Mouse (Mus musculus): ENCODE data around the gene Arsj. TPM values are rescaled to one million over a fixed set of nuclear protein-coding genes. Genes with fewer than 3 reads are reported as not detected.

Gene Arsj
- polyA plus RNA-seq, 1 experiment = 0.86 TPM

DNA sequence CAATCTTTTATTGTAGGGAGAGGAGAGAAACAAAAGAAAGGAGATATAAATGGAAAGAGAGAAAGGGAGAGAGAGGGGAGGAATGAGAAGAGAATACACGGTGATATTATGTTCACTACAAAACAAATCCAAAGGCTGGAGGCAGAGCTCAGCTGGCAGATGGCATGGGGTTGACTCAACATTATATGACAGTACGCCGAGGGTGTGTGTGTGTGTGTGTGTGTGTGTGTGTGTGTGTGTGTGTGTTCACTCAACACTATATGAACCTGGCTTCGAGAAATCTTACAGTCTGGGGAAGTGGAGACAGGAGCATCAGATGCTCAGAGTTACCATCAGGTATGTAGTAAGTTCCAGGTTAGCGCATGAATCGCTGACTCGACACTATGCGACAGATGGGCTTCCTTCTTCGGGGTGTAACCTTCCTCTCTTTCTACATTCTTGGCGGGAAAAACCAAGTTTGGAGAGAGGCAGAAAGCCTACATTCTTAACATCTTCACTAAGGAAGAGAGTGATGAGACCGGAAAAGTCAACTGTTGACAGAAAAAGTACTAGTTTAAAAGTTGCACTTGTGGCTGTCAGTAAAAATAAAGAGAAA, 456 bp upstream of the Arsj start:
- Histone ChIP-seq H3K27ac (ENCODE audit: insufficient read depth, low read length) (no peak overlapping the region), H3K4me1 (ENCODE audit: control insufficient read depth, insufficient read depth, low read length) (0 out of 2 replicates have a peak, but pooled peaks cover 2% of the 10 kb centered on the region), H3K4me3 (ENCODE audit: insufficient read depth, low read length) (no peak overlapping the region)
- TF ChIP-seq POLR2A (IDR thresholded peaks at IDR 0.05; ENCODE audit: extremely low read depth, insufficient read depth, low read length) = no peak
- TF ChIP-seq CTCF (IDR thresholded peaks at IDR 0.05; ENCODE audit: extremely low read depth, insufficient read depth, low read length) = no peak

DNA sequence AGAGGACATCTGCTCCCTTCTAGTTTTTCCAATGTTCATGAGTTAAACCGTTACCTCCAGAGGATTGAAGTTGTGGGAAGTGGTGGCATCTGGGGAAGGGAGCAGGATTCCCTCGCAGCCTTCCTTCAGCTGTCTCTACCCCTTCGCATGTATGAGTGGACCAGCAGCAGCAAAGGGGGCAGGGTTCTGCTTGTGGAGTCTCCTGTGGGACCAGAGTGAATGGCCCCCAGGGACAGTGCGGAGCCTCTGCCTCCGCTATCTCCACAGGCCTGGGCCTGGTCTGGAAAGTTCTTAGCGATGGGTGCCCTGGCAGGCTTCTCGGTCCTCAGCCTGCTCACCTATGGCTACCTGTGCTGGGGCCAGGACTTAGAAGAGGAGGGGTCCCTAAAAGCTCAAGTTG, 1.1 kb downstream of the Arsj start:
- peak overlapping the region; percentile 26; the same call in 1 of the 2 replicates for H3K4me3 ChIP-seq (ENCODE audit: insufficient read depth, low read length)
- H3K4me1 ChIP-seq (ENCODE audit: control insufficient read depth, insufficient read depth, low read length) = 0 out of 2 replicates have a peak, but pooled peaks cover 2% of the 10 kb centered on the region
- H3K27ac ChIP-seq (ENCODE audit: insufficient read depth, low read length) = no peak overlapping the region
- TF ChIP-seq CTCF (IDR thresholded peaks at IDR 0.05; ENCODE audit: extremely low read depth, insufficient read depth, low read length) (no peak), POLR2A (IDR thresholded peaks at IDR 0.05; ENCODE audit: extremely low read depth, insufficient read depth, low read length) (no peak)

DNA sequence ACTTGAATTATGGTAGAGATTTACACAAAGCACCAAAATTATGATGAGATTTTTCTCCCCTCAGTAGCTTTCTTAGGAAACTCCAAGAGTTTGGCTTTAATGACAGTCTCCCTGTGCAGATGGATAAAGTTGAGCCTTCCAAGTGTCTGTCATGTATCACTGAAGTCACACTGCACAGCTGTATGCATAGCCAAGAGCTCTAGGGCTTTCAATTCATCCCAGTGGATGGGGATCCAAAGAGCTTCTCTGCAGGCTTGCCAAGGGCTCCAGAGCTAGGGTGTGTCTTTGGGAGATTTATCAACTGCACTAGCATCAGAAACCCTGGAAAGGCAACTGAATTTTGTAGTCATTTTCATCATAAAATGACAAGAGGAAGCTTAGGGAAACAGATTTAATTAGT, 7.1 kb downstream of the Arsj start:
- Histone ChIP-seq H3K27ac (ENCODE audit: insufficient read depth, low read length) (no peak overlapping the region), H3K4me1 (ENCODE audit: control insufficient read depth, insufficient read depth, low read length) (no peaks in the 10 kb centered on the region), H3K4me3 (ENCODE audit: insufficient read depth, low read length) (no peak overlapping the region)
- TF ChIP-seq CTCF (IDR thresholded peaks at IDR 0.05; ENCODE audit: extremely low read depth, insufficient read depth, low read length) (no peak), POLR2A (IDR thresholded peaks at IDR 0.05; ENCODE audit: extremely low read depth, insufficient read depth, low read length) (no peak)

DNA sequence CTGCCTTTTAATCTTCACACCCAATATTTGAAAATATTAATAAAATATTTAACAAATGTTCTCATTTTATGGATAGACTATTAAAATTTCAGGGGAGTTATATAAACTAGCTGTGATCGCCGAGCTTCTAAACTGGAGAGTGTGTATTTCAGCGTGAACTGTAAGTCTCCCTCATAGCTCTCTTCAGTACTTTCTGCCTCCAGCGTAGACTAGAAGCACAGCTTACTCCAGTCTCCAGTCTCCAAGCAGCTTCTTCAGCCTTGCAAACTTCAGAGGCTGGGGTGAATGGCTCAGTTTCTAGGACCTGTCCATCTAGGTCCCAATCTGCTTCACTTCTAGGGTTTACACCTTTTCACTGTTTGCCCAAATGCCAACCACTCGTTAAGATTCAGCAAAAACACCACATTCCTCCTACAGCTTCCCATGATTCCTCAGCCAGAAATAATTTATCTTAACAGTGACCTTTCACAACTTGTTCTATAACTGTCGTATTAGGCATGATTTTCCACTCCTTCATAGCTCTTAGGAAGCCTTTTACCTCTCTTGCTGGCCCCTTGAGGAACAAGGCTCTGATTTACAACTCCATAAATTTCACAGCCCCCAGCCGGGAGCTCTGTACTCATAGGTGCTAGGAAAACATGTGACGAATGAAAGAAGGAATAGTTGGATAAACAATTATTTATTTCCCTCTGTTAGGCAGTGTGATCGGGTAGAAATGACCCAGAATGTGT, 9.5 kb downstream of the Arsj start:
- TF ChIP-seq POLR2A (IDR thresholded peaks at IDR 0.05; ENCODE audit: extremely low read depth, insufficient read depth, low read length) (no peak), CTCF (IDR thresholded peaks at IDR 0.05; ENCODE audit: extremely low read depth, insufficient read depth, low read length) (no peak)

DNA sequence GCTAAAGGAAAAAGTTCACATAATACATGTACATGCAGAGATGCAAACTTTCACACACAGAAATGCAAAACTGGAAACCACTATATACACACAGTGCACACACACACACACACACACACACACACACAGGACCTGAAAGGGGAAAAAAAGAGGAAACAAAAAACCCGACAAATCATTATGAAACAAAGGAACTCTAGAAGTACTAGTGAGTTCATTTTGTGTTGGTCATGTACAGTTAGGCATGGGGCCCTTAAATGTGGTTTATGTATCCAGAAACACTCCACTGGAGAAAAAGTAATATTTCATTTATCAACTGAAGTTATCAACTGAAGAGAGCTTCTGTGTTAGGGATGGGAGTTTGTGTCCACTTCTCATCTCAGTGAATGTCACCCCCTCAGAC, 10.2 kb downstream of the Arsj start:
- Histone ChIP-seq H3K4me1 (ENCODE audit: control insufficient read depth, insufficient read depth, low read length) (no peaks in the 10 kb centered on the region), H3K4me3 (ENCODE audit: insufficient read depth, low read length) (no peak overlapping the region), H3K27ac (ENCODE audit: insufficient read depth, low read length) (no peak overlapping the region)
- TF ChIP-seq POLR2A (IDR thresholded peaks at IDR 0.05; ENCODE audit: extremely low read depth, insufficient read depth, low read length) = no peak
- no peak for TF ChIP-seq CTCF (IDR thresholded peaks at IDR 0.05; ENCODE audit: extremely low read depth, insufficient read depth, low read length)

More for the DNA sequence above, 9.5 kb downstream of the Arsj start:
- H3K4me3 ChIP-seq (ENCODE audit: insufficient read depth, low read length) = no peak overlapping the region
- no peak overlapping the region for H3K27ac ChIP-seq (ENCODE audit: insufficient read depth, low read length)
- H3K4me1 ChIP-seq (ENCODE audit: control insufficient read depth, insufficient read depth, low read length) = no peaks in the 10 kb centered on the region

DNA sequence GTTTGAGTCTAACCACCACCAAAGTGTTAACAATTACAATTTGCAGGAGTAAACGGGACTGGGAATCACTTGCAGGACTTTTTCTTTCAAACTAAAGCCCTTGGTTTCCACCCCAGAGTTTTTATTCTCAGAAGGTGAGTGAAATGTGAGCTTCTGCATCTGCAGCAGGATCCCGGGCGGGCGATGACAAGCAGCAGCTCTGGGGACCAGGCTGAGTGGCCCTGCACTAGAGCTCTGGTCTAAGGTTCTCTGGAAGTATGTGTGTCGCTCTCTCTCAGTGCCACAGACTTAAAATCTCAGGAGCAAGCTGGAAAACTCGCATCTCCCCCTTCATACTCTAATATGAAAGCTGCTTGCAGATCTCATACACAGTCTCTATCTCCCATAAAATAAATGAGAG, 15.8 kb downstream of the Arsj start:
- TF ChIP-seq CTCF (IDR thresholded peaks at IDR 0.05; ENCODE audit: extremely low read depth, insufficient read depth, low read length) (no peak), POLR2A (IDR thresholded peaks at IDR 0.05; ENCODE audit: extremely low read depth, insufficient read depth, low read length) (no peak)
- no peak overlapping the region for H3K4me3 ChIP-seq (ENCODE audit: insufficient read depth, low read length)
- H3K27ac ChIP-seq (ENCODE audit: insufficient read depth, low read length) = no peak overlapping the region
- no peaks in the 10 kb centered on the region for H3K4me1 ChIP-seq (ENCODE audit: control insufficient read depth, insufficient read depth, low read length)

DNA sequence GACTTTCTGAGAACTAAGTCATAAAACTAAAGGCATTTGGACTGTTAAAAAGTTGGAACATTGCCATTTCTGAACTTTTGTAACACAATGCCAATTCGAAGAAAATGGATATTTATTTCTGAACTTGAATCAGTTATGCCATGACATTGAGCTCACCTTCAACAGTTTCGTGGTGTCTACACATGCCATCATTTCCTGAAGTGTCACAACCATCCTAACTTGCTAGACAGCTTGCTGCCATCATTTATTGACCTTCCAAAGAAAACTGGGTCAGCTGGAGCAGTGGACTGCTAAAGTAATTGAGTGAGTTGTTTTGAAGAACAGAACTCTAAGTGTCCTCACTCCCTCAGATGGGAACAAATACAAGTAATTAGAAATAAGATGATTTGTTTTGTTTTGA, 16.2 kb downstream of the Arsj start:
- no peak for TF ChIP-seq POLR2A (IDR thresholded peaks at IDR 0.05; ENCODE audit: extremely low read depth, insufficient read depth, low read length)
- TF ChIP-seq CTCF (IDR thresholded peaks at IDR 0.05; ENCODE audit: extremely low read depth, insufficient read depth, low read length) = no peak
- H3K4me3 ChIP-seq (ENCODE audit: insufficient read depth, low read length) = no peak overlapping the region
- H3K27ac ChIP-seq (ENCODE audit: insufficient read depth, low read length) = no peak overlapping the region
- no peaks in the 10 kb centered on the region for H3K4me1 ChIP-seq (ENCODE audit: control insufficient read depth, insufficient read depth, low read length)

DNA sequence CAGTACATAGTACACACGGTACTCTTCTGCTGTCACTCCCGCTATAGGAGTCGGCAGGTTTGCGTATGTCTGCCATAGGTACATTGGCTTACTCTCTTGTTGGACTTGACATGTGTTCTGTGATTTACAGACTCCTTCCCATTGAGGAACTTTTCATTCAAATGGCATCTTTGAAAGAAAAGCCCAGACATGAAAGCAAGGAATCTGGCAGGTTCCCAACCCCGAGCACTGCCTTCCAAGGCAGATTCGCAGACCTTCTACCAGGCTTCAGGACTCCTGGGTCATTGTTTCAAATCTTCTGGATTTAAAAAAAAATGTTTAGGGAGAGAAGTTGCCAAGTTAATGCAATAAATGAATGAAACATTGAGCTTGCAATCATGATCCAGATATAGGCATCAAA, 19.8 kb downstream of the Arsj start:
- Histone ChIP-seq H3K4me3 (ENCODE audit: insufficient read depth, low read length) (no peak overlapping the region), H3K4me1 (ENCODE audit: control insufficient read depth, insufficient read depth, low read length) (no peaks in the 10 kb centered on the region; the same call in 1 of the 2 replicates), H3K27ac (ENCODE audit: insufficient read depth, low read length) (no peak overlapping the region)
- no peak for TF ChIP-seq POLR2A (IDR thresholded peaks at IDR 0.05; ENCODE audit: extremely low read depth, insufficient read depth, low read length)
- no peak for TF ChIP-seq CTCF (IDR thresholded peaks at IDR 0.05; ENCODE audit: extremely low read depth, insufficient read depth, low read length)

DNA sequence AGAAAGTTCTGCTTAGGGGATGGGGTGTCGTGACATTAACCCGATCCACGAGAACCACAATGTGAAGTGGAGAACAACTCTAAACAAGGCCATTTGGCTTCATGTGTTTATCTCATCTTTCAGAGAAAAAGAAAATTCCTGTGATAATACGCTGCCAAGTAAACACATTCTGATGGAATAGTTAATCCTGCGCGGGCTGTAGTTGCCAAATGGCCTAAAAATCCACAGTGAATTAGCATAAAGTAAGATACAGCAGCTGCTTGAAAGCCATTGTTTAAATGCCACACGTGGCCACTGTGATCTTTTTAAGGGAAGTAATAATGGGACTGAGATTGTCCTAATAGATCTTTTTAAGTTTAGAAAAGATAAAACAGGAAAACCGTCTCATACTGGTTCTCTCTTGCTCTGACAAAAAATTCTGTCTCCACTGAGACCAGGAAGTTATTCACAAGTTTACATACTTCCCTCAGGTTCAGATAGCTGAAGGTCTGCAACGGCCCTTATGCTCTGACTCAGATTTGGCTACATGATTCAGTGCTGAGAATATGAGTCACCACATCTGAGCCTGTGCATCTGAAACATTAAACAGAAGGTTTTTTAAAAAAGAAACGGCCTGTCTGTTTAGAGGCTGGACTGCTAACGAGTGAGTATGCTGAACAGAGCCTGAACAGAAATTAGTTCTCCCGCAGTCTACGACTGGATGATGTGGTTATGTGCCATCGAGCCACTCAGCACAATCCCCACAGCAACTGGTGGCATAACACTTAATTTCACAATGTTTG, 21.4 kb downstream of the Arsj start:
- H3K4me1 ChIP-seq (ENCODE audit: control insufficient read depth, insufficient read depth, low read length) = no peaks in the 10 kb centered on the region; the same call in 1 of the 2 replicates
- H3K4me3 ChIP-seq (ENCODE audit: insufficient read depth, low read length) = no peak overlapping the region
- TF ChIP-seq POLR2A (IDR thresholded peaks at IDR 0.05; ENCODE audit: extremely low read depth, insufficient read depth, low read length) (no peak), CTCF (IDR thresholded peaks at IDR 0.05; ENCODE audit: extremely low read depth, insufficient read depth, low read length) (no peak)
- H3K27ac ChIP-seq (ENCODE audit: insufficient read depth, low read length) = no peak overlapping the region
